Mouse (Mus musculus): ENCODE data around the gene Kap. TPM values are rescaled to one million over a fixed set of nuclear protein-coding genes. Genes with fewer than 3 reads are reported as not detected.

The Kap gene
- not detected in 2 replicates for polyA plus RNA-seq (2014; fragmentation: Nextera tagmentation; extraction: Ambion mirVana)

DNA sequence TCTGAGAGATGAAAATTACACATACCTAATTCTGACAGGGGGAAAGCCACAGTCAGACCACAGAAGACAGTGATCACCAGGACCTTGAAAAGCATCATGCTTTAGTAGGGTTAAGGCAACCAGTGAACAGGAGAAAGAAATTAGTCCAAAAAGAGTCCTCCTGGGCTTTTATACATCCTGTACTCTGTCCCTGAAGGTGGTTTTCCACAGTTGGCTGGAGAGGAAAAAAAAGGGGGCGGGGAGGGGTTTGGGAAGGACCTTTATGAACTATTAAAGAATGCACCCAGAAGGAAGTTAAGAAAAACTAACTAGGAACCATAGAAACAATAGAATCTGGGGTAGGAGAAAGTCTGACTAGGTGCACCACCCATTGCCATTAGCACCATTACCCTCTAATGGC is at the start of gene Kap:
Kap (minus strand) TSS at position 237 of the 400 bp plus-strand sequence.
- Histone ChIP-seq H3K4me3 (ENCODE audit: control insufficient read depth in 1 of 2, insufficient read depth in 1 of 2, low read depth in 1 of 2, low read length in 2 of 2) (no peak within 1 kb of the TSS), H3K4me1 (ENCODE audit: control insufficient read depth in 2 of 2, insufficient read depth in 2 of 2, low read length in 2 of 2) (no peaks in the 10 kb centered on the region), H3K27ac (replicated peaks in 1 of 2; ENCODE audit: control insufficient read depth in 1 of 2, insufficient read depth in 1 of 2, low read depth in 2 of 2, low read length in 2 of 2) (no peak within 1 kb of the TSS), H3K4me2 (ENCODE audit: low read length) (no peak within 1 kb of the TSS), H3K9me3 (ENCODE audit: control insufficient read depth, low read length) (no peaks in the 10 kb centered on the region), H3K36me3 (ENCODE audit: control insufficient read depth, insufficient read depth, low read length) (no peaks in the 10 kb centered on the region), H3K9ac (ENCODE audit: low read length) (no peak within 1 kb of the TSS), H3K27me3 (ENCODE audit: control insufficient read depth, insufficient read depth, low read length) (no peaks in the 10 kb centered on the region)
- 78% methylated on average over 1 of the region's 1 CpGs for WGBS
- ATAC-seq (ENCODE audit: insufficient number of reproducible peaks, insufficient read depth, low FRiP score, low read depth), result no peak

DNA sequence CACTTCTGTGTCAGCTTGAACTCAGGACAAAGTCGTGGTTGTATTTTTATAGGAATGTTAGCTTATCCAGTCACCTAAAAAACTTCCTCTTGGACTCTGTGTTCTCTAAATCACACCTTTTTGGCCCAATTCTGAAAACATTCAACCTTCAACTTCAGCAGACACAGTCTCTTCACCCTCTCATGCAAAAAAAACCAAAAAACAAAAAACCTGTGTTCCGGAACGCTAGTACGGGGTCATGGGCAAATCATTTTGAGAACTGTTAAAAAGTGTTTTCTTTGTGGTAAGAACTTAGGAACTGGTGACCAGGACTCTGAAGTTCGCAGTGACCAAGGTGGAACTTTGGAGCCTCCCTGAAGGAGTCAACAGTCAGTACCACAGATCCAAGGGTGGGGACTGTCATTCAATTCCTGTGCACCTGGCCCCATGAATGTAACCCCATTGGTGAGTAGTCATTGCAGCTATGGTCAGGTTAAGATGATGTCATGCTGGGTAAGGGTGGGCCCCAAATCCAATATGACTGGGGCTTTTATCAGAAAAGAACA is 32.4 kb upstream of the Kap start:
- no peak overlapping the region for H3K27ac ChIP-seq (replicated peaks in 1 of 2; ENCODE audit: control insufficient read depth in 1 of 2, insufficient read depth in 1 of 2, low read depth in 2 of 2, low read length in 2 of 2)
- H3K27me3 ChIP-seq (ENCODE audit: control insufficient read depth, insufficient read depth, low read length), result no peaks in the 10 kb centered on the region
- no peak overlapping the region for H3K4me2 ChIP-seq (ENCODE audit: low read length)
- H3K9me3 ChIP-seq (ENCODE audit: control insufficient read depth, low read length), result no peaks in the 10 kb centered on the region
- ATAC-seq (ENCODE audit: insufficient number of reproducible peaks, insufficient read depth, low FRiP score, low read depth), result no peak
- H3K9ac ChIP-seq (ENCODE audit: low read length), result no peak overlapping the region
- WGBS, result 79% methylated on average over 5 of the region's 5 CpGs
- no peaks in the 10 kb centered on the region for H3K36me3 ChIP-seq (ENCODE audit: control insufficient read depth, insufficient read depth, low read length)
- no peak overlapping the region for H3K4me3 ChIP-seq (ENCODE audit: control insufficient read depth in 1 of 2, insufficient read depth in 1 of 2, low read depth in 1 of 2, low read length in 2 of 2)
- H3K4me1 ChIP-seq (ENCODE audit: control insufficient read depth in 2 of 2, insufficient read depth in 2 of 2, low read length in 2 of 2), result no peaks in the 10 kb centered on the region

DNA sequence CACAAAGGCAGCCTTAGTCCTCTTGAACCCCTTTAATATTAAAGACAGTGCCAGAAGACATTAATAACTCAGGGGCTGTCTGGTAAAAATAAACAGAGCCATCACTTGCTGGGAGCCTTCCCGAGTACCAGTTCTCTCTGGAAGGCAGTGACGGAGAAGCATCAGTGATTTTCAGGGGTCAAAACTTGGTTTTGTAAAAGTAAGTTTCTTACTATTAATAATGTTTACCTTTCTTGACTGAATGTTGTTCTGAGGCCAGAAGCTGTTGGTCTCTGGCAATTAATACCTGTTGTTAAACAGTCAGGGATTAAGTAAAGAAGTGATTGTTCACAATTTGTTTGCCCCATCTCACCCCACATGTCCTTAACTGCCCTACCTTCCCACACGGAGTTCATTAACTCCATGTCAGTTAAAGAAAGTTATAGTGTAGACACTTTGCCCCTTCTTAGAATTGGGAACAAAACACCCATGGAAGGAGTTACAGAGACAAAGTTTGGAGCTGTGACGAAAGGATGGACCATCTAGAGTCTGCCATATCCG is 30.0 kb upstream of the Kap start:
- no peak for ATAC-seq (ENCODE audit: insufficient number of reproducible peaks, insufficient read depth, low FRiP score, low read depth)
- Histone ChIP-seq H3K4me3 (ENCODE audit: control insufficient read depth in 1 of 2, insufficient read depth in 1 of 2, low read depth in 1 of 2, low read length in 2 of 2) (no peak overlapping the region), H3K27me3 (ENCODE audit: control insufficient read depth, insufficient read depth, low read length) (no peaks in the 10 kb centered on the region), H3K4me2 (ENCODE audit: low read length) (no peak overlapping the region), H3K9me3 (ENCODE audit: control insufficient read depth, low read length) (no peaks in the 10 kb centered on the region), H3K4me1 (ENCODE audit: control insufficient read depth in 2 of 2, insufficient read depth in 2 of 2, low read length in 2 of 2) (no peaks in the 10 kb centered on the region), H3K27ac (replicated peaks in 1 of 2; ENCODE audit: control insufficient read depth in 1 of 2, insufficient read depth in 1 of 2, low read depth in 2 of 2, low read length in 2 of 2) (no peak overlapping the region), H3K36me3 (ENCODE audit: control insufficient read depth, insufficient read depth, low read length) (no peaks in the 10 kb centered on the region), H3K9ac (ENCODE audit: low read length) (no peak overlapping the region)
- WGBS, result 79% methylated on average over 5 of the region's 5 CpGs

DNA sequence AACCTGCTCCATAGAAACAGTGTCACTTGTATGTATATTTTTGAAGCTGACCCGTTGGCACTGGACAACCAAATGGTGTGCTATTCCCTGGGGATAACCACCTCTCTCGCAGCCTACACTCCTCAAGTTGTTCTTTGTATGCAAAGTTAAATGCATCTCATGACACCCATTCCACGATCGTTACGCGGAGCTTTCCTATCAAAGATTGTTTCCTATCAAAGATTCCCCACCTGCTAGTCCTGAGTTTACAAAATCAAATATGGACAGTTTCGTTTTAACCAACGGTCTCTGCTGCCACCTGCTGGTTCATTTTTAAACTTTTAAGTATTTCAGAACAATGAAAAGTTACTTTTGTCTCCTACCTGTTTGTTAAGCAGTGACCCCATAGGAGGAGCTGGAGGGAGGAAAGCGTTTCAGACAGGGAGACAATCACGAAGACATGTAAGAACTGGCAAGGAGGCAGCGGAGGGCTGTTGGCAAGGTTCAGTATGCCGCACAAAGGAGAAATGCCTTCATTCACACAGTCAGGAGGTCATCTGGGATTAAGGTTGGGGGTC is 22.4 kb upstream of the Kap start:
- 27% methylated on average over 12 of the region's 12 CpGs for WGBS
- H3K4me3 ChIP-seq (ENCODE audit: control insufficient read depth in 1 of 2, insufficient read depth in 1 of 2, low read depth in 1 of 2, low read length in 2 of 2), result no peak overlapping the region
- H3K9ac ChIP-seq (ENCODE audit: low read length), result no peak overlapping the region
- H3K4me2 ChIP-seq (ENCODE audit: low read length), result no peak overlapping the region
- no peaks in the 10 kb centered on the region for H3K4me1 ChIP-seq (ENCODE audit: control insufficient read depth in 2 of 2, insufficient read depth in 2 of 2, low read length in 2 of 2)
- no peak for ATAC-seq (ENCODE audit: insufficient number of reproducible peaks, insufficient read depth, low FRiP score, low read depth)
- no peaks in the 10 kb centered on the region for H3K36me3 ChIP-seq (ENCODE audit: control insufficient read depth, insufficient read depth, low read length)
- no peaks in the 10 kb centered on the region for H3K27me3 ChIP-seq (ENCODE audit: control insufficient read depth, insufficient read depth, low read length)
- no peak overlapping the region for H3K27ac ChIP-seq (replicated peaks in 1 of 2; ENCODE audit: control insufficient read depth in 1 of 2, insufficient read depth in 1 of 2, low read depth in 2 of 2, low read length in 2 of 2)
- H3K9me3 ChIP-seq (ENCODE audit: control insufficient read depth, low read length), result no peaks in the 10 kb centered on the region

DNA sequence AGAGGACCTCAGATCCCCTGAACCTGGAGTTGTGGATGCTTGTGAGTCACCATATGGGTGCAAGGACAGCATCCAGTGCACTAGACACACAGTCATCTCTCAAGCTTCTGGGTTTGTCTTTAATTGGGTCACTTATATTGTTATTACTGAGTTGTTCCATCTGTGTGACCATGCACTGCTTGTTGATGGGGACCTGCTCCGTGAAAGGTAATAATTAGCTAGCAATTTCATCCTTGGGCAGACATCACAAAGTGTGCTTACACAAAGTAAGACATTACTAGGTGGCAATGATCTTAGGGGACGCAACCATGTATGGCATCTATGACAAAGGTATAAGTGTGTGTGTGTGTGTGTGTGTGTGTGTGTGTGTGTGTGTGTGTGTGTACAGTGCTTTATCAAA is 19.1 kb upstream of the Kap start:
- Histone ChIP-seq H3K4me1 (ENCODE audit: control insufficient read depth in 2 of 2, insufficient read depth in 2 of 2, low read length in 2 of 2) (no peaks in the 10 kb centered on the region), H3K9me3 (ENCODE audit: control insufficient read depth, low read length) (no peaks in the 10 kb centered on the region), H3K4me2 (ENCODE audit: low read length) (no peak overlapping the region), H3K36me3 (ENCODE audit: control insufficient read depth, insufficient read depth, low read length) (no peaks in the 10 kb centered on the region), H3K27ac (replicated peaks in 1 of 2; ENCODE audit: control insufficient read depth in 1 of 2, insufficient read depth in 1 of 2, low read depth in 2 of 2, low read length in 2 of 2) (no peak overlapping the region), H3K27me3 (ENCODE audit: control insufficient read depth, insufficient read depth, low read length) (no peaks in the 10 kb centered on the region), H3K9ac (ENCODE audit: low read length) (no peak overlapping the region), H3K4me3 (ENCODE audit: control insufficient read depth in 1 of 2, insufficient read depth in 1 of 2, low read depth in 1 of 2, low read length in 2 of 2) (no peak overlapping the region)
- ATAC-seq (ENCODE audit: insufficient number of reproducible peaks, insufficient read depth, low FRiP score, low read depth), result no peak
- WGBS, result 80% methylated on average over 2 of the region's 2 CpGs

DNA sequence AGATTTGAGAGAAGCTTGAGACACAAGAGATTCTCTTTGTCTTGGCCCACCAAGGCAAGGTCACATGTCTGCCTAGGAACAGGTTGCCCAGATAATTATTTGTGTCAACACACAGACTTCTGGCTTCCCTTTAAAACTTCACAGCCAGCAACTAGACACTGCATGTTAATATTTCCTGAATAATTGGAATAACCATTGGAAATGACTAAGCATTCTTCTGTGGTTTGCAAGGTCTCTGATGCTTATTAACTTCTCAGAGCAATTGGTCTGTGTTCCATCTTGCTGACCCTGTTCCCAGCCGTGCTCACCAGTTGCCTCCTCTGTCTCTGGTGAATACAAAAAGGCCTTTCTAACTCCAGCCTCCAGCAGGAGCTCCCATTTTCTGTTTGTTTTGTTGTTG is 17.6 kb upstream of the Kap start:
- no peaks in the 10 kb centered on the region for H3K9me3 ChIP-seq (ENCODE audit: control insufficient read depth, low read length)
- ATAC-seq (ENCODE audit: insufficient number of reproducible peaks, insufficient read depth, low FRiP score, low read depth), result no peak
- 56% methylated on average over 1 of the region's 1 CpGs for WGBS
- no peak overlapping the region for H3K4me2 ChIP-seq (ENCODE audit: low read length)
- no peaks in the 10 kb centered on the region for H3K27me3 ChIP-seq (ENCODE audit: control insufficient read depth, insufficient read depth, low read length)
- no peak overlapping the region for H3K27ac ChIP-seq (replicated peaks in 1 of 2; ENCODE audit: control insufficient read depth in 1 of 2, insufficient read depth in 1 of 2, low read depth in 2 of 2, low read length in 2 of 2)
- no peaks in the 10 kb centered on the region for H3K36me3 ChIP-seq (ENCODE audit: control insufficient read depth, insufficient read depth, low read length)
- no peak overlapping the region for H3K4me3 ChIP-seq (ENCODE audit: control insufficient read depth in 1 of 2, insufficient read depth in 1 of 2, low read depth in 1 of 2, low read length in 2 of 2)
- no peaks in the 10 kb centered on the region for H3K4me1 ChIP-seq (ENCODE audit: control insufficient read depth in 2 of 2, insufficient read depth in 2 of 2, low read length in 2 of 2)
- no peak overlapping the region for H3K9ac ChIP-seq (ENCODE audit: low read length)

- H3K4me1 ChIP-seq (ENCODE audit: control insufficient read depth in 2 of 2, insufficient read depth in 2 of 2, low read length in 2 of 2), result no peaks in the 10 kb centered on the region
- WGBS, result 75% methylated on average over 1 of the region's 1 CpGs
- H3K36me3 ChIP-seq (ENCODE audit: control insufficient read depth, insufficient read depth, low read length), result no peaks in the 10 kb centered on the region
- H3K9ac ChIP-seq (ENCODE audit: low read length), result no peak overlapping the region
- no peak overlapping the region for H3K4me2 ChIP-seq (ENCODE audit: low read length)
- H3K27me3 ChIP-seq (ENCODE audit: control insufficient read depth, insufficient read depth, low read length), result no peaks in the 10 kb centered on the region
- H3K9me3 ChIP-seq (ENCODE audit: control insufficient read depth, low read length), result no peaks in the 10 kb centered on the region
- no peak overlapping the region for H3K4me3 ChIP-seq (ENCODE audit: control insufficient read depth in 1 of 2, insufficient read depth in 1 of 2, low read depth in 1 of 2, low read length in 2 of 2)
- no peak overlapping the region for H3K27ac ChIP-seq (replicated peaks in 1 of 2; ENCODE audit: control insufficient read depth in 1 of 2, insufficient read depth in 1 of 2, low read depth in 2 of 2, low read length in 2 of 2)
- ATAC-seq (ENCODE audit: insufficient number of reproducible peaks, insufficient read depth, low FRiP score, low read depth), result no peak
Observed at GRCm38 (mm10) chr6:133868381-133868780, 14.8 kb upstream of the Kap start.

GRCm38 (mm10) chr6:133855871-133856270 is 2.3 kb upstream of the Kap start:
- ATAC-seq (ENCODE audit: insufficient number of reproducible peaks, insufficient read depth, low FRiP score, low read depth), result no peak
- 72% methylated on average over 2 of the region's 2 CpGs for WGBS
- H3K36me3 ChIP-seq (ENCODE audit: control insufficient read depth, insufficient read depth, low read length), result no peaks in the 10 kb centered on the region

More at GRCm38 (mm10) chr6:133855871-133856270, 2.3 kb upstream of the Kap start:
- H3K27me3 ChIP-seq (ENCODE audit: control insufficient read depth, insufficient read depth, low read length), result no peaks in the 10 kb centered on the region
- no peak overlapping the region for H3K27ac ChIP-seq (replicated peaks in 1 of 2; ENCODE audit: control insufficient read depth in 1 of 2, insufficient read depth in 1 of 2, low read depth in 2 of 2, low read length in 2 of 2)
- no peak overlapping the region for H3K9ac ChIP-seq (ENCODE audit: low read length)
- H3K4me2 ChIP-seq (ENCODE audit: low read length), result no peak overlapping the region
- H3K4me3 ChIP-seq (ENCODE audit: control insufficient read depth in 1 of 2, insufficient read depth in 1 of 2, low read depth in 1 of 2, low read length in 2 of 2), result no peak overlapping the region
- no peaks in the 10 kb centered on the region for H3K9me3 ChIP-seq (ENCODE audit: control insufficient read depth, low read length)
- no peaks in the 10 kb centered on the region for H3K4me1 ChIP-seq (ENCODE audit: control insufficient read depth in 2 of 2, insufficient read depth in 2 of 2, low read length in 2 of 2)

Data from heart, embryonic 14.5 days (tissue).